Mouse (Mus musculus): ENCODE data around the gene Stom. TPM values are rescaled to one million over a fixed set of nuclear protein-coding genes. Genes with fewer than 3 reads are reported as not detected.

The Stom gene
- total and polyA plus RNA-seq, 2 experiments: 34.2 to 42.4 TPM

GRCm38 (mm10) chr2:35269136-35269535 lies 67.6 kb downstream of the Stom start:
- no peaks in the 10 kb centered on the region for H3K4me1 ChIP-seq (ENCODE audit: control insufficient read depth, insufficient read depth, low read length)
- no peak for DNase-seq (ENCODE audit: extremely low read depth, low read depth, low spot score)
- no peaks in the 10 kb centered on the region for H3K79me2 ChIP-seq (ENCODE audit: control insufficient read depth, insufficient read depth, low read length)
- no peak for TF ChIP-seq CTCF (IDR thresholded peaks at IDR 0.05; ENCODE audit: low read depth, low read length)
- TF ChIP-seq POLR2A (IDR thresholded peaks at IDR 0.05; ENCODE audit: extremely low read depth, insufficient read depth, low read length): no peak
- H3K36me3 ChIP-seq (ENCODE audit: control insufficient read depth, insufficient read depth, low read length): no peaks in the 10 kb centered on the region
- no peak overlapping the region for H3K27ac ChIP-seq (replicated peaks; ENCODE audit: insufficient read depth, low read depth, low read length)
- H3K27me3 ChIP-seq (ENCODE audit: control insufficient read depth, insufficient read depth, low read length): no peaks in the 10 kb centered on the region
- 91% methylated on average over 6 of the region's 6 CpGs for WGBS
- no peak overlapping the region for H3K4me3 ChIP-seq (ENCODE audit: insufficient read depth, low read depth, low read length)
- no peak overlapping the region for H3K9ac ChIP-seq (ENCODE audit: low read depth, low read length)

- DNase-seq (ENCODE audit: extremely low read depth, low read depth, low spot score): peak; percentile 30
- Histone ChIP-seq H3K9ac (ENCODE audit: low read depth, low read length) (no peak overlapping the region), H3K36me3 (ENCODE audit: control insufficient read depth, insufficient read depth, low read length) (no peaks in the 10 kb centered on the region), H3K4me1 (ENCODE audit: control insufficient read depth, insufficient read depth, low read length) (no peaks in the 10 kb centered on the region), H3K27me3 (ENCODE audit: control insufficient read depth, insufficient read depth, low read length) (no peaks in the 10 kb centered on the region), H3K4me3 (ENCODE audit: insufficient read depth, low read depth, low read length) (no peak overlapping the region), H3K27ac (replicated peaks; ENCODE audit: insufficient read depth, low read depth, low read length) (no peak overlapping the region), H3K79me2 (ENCODE audit: control insufficient read depth, insufficient read depth, low read length) (no peaks in the 10 kb centered on the region)
- TF ChIP-seq CTCF (IDR thresholded peaks at IDR 0.05; ENCODE audit: low read depth, low read length) (no peak), POLR2A (IDR thresholded peaks at IDR 0.05; ENCODE audit: extremely low read depth, insufficient read depth, low read length) (no peak)
- 62% methylated on average over 10 of the region's 10 CpGs for WGBS
Measured at GRCm38 (mm10) chr2:35267876-35268566, 68.8 kb downstream of the Stom start.

GRCm38 (mm10) chr2:35267156-35267875 lies 69.5 kb downstream of the Stom start:
- TF ChIP-seq CTCF (IDR thresholded peaks at IDR 0.05; ENCODE audit: low read depth, low read length): no peak
- TF ChIP-seq POLR2A (IDR thresholded peaks at IDR 0.05; ENCODE audit: extremely low read depth, insufficient read depth, low read length): no peak
- no peak overlapping the region for H3K27ac ChIP-seq (replicated peaks; ENCODE audit: insufficient read depth, low read depth, low read length)
- H3K4me1 ChIP-seq (ENCODE audit: control insufficient read depth, insufficient read depth, low read length): no peaks in the 10 kb centered on the region
- H3K27me3 ChIP-seq (ENCODE audit: control insufficient read depth, insufficient read depth, low read length): no peaks in the 10 kb centered on the region
- 91% methylated on average over 13 of the region's 13 CpGs for WGBS
- DNase-seq (ENCODE audit: extremely low read depth, low read depth, low spot score): no peak
- no peaks in the 10 kb centered on the region for H3K36me3 ChIP-seq (ENCODE audit: control insufficient read depth, insufficient read depth, low read length)
- H3K79me2 ChIP-seq (ENCODE audit: control insufficient read depth, insufficient read depth, low read length): no peaks in the 10 kb centered on the region
- H3K9ac ChIP-seq (ENCODE audit: low read depth, low read length): no peak overlapping the region
- H3K4me3 ChIP-seq (ENCODE audit: insufficient read depth, low read depth, low read length): no peak overlapping the region

GRCm38 (mm10) chr2:35266251-35266905 lies 70.4 kb downstream of the Stom start:
- Histone ChIP-seq H3K27me3 (ENCODE audit: control insufficient read depth, insufficient read depth, low read length) (no peaks in the 10 kb centered on the region), H3K4me1 (ENCODE audit: control insufficient read depth, insufficient read depth, low read length) (no peaks in the 10 kb centered on the region), H3K36me3 (ENCODE audit: control insufficient read depth, insufficient read depth, low read length) (no peaks in the 10 kb centered on the region), H3K9ac (ENCODE audit: low read depth, low read length) (no peak overlapping the region), H3K79me2 (ENCODE audit: control insufficient read depth, insufficient read depth, low read length) (no peaks in the 10 kb centered on the region), H3K27ac (replicated peaks; ENCODE audit: insufficient read depth, low read depth, low read length) (no peak overlapping the region), H3K4me3 (ENCODE audit: insufficient read depth, low read depth, low read length) (no peak overlapping the region)
- TF ChIP-seq CTCF (IDR thresholded peaks at IDR 0.05; ENCODE audit: low read depth, low read length) (no peak), POLR2A (IDR thresholded peaks at IDR 0.05; ENCODE audit: extremely low read depth, insufficient read depth, low read length) (no peak)
- DNase-seq (ENCODE audit: extremely low read depth, low read depth, low spot score): no peak
- 78% methylated on average over 9 of the region's 9 CpGs for WGBS

GRCm38 (mm10) chr2:35265775-35266174 lies 71.0 kb downstream of the Stom start:
- no peak for DNase-seq (ENCODE audit: extremely low read depth, low read depth, low spot score)
- no peak overlapping the region for H3K9ac ChIP-seq (ENCODE audit: low read depth, low read length)
- H3K27ac ChIP-seq (replicated peaks; ENCODE audit: insufficient read depth, low read depth, low read length): no peak overlapping the region
- no peak for TF ChIP-seq POLR2A (IDR thresholded peaks at IDR 0.05; ENCODE audit: extremely low read depth, insufficient read depth, low read length)
- TF ChIP-seq CTCF (IDR thresholded peaks at IDR 0.05; ENCODE audit: low read depth, low read length): no peak
- no peaks in the 10 kb centered on the region for H3K36me3 ChIP-seq (ENCODE audit: control insufficient read depth, insufficient read depth, low read length)
- H3K79me2 ChIP-seq (ENCODE audit: control insufficient read depth, insufficient read depth, low read length): no peaks in the 10 kb centered on the region
- no peak overlapping the region for H3K4me3 ChIP-seq (ENCODE audit: insufficient read depth, low read depth, low read length)
- 87% methylated on average over 8 of the region's 8 CpGs for WGBS
- H3K4me1 ChIP-seq (ENCODE audit: control insufficient read depth, insufficient read depth, low read length): no peaks in the 10 kb centered on the region
- no peaks in the 10 kb centered on the region for H3K27me3 ChIP-seq (ENCODE audit: control insufficient read depth, insufficient read depth, low read length)
